Mouse (Mus musculus) gastrocnemius, postnatal 25 days (tissue): Measurements from ENCODE around the gene Trim9. TPM values are rescaled to one million over a fixed set of nuclear protein-coding genes. Genes with fewer than 3 reads are reported as not detected.

Experiments
- DNase-seq: peaks from one replicate; pipeline ENCODE4 v3.0.0; 2022
- total RNA-seq, 2 experiments: library from RNA; stranded (reverse); gene quantifications; 1 replicate in 1 of 2; 2 replicates in 1 of 2; pipeline ENCODE4 v1.2.3; 2021

The Trim9 gene
- total RNA-seq, 2 experiments from 2014 or later, result 0.10 to 0.11 TPM

DNA sequence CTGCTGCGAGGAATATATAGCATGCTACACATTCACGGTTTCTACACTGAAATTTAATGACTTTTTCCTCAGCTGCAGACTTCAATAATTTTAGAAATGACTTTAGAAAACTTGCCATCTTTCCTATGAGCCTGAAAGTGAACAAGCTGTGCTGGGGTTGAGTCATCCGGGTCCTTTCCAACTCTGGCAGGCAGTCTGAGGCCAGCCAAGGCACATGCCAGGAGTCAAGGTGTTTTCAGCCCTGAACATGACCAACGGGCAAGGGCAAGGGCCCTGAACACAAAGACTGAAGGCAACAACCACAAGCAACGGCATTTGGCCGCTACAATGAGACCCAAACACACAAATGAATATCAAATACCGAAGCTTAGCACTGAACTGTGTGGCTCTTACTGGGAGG lies 21.6 kb downstream of the Trim9 start:
- no peak for DNase-seq

DNA sequence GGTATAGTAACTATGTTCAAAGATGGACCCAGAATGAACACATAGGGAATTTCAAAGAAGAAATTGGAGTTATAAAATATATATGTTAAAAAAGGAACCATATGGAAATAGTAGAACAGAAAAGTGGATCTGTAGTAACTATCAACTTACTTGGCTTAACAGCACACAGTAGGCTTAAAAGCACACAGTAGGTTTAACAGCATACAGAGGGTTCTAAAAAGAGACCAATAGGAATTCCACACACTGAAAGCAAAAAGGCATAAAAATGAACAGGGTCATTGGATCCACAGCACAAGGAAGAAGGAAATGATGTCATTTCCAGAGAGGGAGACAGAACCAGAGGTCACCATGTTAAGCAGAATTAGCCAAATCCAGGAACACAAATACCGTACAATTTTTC lies 24.6 kb downstream of the Trim9 start:
- DNase-seq, result no peak

DNA sequence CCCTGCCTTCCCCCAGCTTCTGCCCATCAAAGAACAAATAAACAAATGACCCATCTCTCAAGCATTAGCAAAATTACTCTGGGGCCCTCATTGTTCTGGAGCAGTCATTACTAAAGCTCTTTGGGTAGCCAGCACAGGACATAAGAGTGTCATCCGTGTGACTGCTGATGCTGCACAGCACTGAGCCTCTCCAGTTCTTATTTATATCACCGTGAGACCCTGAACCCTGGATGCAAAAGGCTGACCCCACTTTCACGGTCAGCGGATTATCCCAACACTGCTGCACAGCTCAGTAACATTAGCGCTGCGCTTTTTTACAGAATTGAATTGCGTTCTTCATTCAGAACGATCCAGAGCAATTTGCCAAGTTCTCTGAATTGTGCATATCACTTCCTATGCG lies 31.3 kb downstream of the Trim9 start:
- no peak for DNase-seq

DNA sequence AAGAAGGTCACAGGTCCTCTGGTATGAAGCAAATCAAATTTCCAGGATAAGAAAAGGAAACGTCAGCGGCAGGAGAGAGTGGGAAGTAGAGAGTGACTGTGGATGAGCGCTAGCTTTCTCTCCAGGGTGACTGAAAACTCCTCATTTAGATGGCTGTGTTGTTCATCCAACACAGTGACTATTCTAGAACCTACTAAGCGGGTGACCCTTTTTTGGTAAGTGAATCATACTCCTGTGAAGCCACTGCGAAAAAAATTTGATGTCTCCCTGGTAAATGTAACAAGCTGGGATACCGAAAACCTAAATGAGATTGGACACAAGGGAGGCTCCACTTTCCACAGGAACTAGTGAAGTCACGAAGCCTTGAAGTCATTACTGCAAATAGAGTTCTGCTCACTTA lies 39.5 kb downstream of the Trim9 start:
- no peak for DNase-seq

DNA sequence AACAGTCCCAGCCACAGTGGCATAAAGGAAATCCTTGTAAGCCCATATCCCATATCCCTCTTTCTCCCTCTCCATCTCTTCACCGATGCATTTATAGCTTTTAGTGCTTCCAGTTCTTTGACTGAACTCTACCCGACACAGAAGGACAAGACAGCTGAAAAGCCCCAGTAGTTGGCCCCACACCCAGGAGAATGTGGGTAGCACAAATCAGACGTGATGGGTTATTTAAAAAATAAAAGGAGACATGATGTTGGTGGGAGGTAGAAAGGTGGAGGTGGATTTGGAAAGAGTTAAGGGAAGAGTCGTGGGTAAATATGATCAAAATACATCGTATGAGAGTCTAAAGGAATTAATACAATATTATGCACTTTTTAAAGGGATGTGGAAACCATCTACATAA lies 40.4 kb downstream of the Trim9 start:
- DNase-seq, result no peak

DNA sequence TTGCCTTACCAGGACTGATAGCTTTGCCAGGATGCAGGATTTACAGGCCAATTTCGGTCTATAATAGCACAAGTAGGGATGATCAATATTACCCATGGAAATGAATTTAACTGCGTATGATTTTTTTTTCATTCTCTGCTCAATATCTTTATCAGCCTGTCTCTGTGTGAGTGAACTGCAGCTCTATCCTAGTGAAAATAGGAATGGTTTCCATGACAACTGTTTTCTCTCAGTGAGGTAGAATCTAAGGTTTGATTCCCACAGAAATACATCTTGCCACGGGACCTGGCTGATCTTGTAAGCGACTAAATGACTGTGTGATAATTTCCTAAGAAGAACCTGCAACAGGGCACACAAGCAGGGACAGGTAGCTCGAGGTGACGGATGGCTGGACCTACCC lies 43.4 kb downstream of the Trim9 start:
- no peak for DNase-seq

DNA sequence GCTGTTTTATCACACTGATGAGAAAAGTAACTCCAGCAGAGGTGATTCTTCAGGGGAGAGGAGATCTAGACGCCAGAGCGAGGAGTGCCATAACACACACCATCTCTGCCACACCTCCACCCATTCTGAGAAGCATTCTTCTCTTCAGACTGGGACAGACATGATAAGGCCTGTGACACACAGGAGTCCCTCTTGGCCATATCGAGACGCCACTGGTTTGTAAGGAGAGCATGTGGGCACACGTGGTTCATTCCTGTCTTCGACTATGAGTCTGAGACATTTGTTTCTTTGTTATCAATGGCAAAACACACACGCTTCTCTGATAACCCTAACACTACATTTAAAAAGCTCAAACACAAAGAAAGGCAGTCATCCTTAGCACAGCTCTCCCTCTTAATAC lies 43.9 kb downstream of the Trim9 start:
- no peak for DNase-seq

DNA sequence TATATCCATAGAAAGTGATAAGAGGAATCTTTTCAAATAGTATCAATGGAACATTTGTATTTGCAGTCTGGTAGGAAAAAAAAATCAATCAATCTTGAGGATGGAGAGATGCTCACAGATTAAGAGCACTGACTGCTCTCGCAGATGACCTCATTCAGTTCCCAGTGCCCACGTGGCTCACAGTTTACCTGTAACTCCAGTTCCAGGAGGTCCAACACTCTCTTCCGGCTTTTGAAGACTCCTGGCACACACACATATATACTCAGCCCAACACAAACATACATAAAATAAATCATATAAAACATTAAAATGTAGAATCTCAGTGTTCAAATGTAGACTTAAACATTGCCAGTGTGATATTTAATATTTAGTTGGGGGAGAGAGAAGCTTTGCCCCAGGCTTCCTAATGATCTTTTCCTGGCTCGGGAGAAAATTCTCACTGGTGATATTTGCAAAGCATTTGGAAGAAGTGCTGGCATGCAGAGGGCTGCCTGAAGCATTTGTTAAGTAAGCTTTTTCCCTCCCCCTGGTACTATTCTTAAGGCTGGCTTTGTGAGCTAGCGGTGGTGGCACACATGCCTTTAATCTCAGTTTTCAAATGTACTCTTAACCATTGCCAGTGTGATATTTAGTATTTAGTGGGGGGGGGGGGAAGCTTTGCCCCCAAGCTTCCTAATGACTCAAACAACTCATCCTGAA lies 45.2 kb downstream of the Trim9 start:
- no peak for DNase-seq

DNA sequence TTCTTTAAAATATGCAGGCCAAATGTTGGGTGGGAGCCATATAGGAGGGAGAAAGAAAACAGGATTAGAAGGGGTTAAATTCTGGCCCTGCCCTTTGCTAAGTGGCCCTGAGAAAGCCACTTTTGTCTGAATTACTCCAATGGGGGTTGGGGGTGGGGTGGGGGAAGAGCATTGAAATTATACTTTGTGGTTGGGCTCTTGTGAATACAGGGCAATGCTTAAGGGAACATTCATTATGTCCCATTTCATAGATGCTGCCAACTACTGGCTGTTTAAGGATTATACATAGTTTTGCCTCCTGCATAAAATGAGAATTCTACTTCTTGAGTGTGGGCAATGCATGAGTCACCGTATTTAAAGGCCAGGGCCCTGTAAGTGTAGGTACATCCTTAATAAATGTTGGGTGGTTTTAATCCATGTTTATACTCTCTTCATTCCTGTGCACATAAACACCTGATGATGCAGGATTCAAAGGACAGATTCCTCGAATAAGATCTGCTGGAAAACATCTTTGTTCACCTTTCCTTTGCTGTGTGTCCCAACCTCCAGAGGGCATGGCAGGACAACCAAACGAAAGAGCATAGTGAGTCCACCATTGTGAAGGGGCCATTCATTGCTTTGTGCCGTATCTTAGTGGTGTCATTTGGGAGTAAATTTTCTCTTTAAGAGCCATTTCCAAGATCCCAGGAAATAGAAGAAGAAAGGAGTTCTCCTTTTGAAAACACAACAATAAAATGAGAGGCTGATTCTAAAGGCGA lies 53.3 kb downstream of the Trim9 start:
- no peak for DNase-seq

DNA sequence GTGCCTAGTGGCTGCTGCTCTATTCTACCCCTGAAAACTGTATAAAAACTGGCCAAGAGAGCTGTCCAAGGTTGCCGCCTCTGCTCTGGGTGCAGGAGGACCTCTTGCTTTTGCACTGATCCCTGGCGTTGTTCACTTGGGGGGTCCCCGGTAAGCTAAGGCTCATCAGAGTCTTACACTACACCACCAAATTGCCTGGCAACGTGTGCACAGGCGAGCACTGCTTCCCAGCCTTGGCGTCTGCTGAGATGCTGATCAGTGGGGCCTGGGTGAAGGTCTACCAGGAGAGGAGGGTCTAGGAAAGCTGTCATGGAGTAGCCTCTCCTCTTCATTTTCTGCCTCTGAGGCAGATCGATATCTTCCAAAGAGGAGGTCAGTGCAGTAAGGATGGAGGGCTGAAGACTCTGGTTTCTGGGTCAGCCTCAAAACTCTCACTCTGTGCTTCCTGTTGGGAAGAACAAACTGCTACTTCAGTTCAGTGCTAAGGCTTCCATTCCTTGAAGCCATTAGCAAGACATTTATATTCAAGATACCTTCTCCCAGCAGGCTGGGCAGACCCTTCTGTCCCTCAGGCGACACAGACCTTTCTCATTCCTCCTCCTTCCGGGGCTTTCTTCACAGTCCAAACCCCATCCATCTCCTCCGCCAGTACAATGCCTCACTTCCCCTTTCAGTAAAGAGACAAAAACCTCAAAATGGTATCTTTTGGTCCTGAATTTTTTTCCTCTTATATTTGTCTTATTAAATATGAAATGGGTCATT lies 54.1 kb downstream of the Trim9 start:
- DNase-seq, result no peak

DNA sequence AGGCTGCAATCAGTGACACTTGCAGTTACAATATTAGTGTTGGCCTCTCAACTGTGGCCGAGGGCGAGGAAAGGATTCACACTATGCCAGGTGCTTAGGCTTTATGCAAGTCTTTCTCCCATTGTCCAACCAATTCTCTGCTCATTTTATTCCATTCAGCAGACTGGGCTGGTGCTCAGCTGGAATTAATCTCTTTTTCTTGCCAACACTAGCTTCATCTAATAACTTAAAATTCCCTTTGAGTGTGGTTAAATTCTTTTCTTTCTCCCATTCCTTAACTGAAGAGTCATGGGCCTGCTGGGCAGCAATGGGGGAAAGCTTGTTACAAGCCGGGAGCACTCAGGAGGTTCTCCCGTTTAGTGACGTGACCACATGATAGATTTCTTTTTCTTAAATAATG lies 61.9 kb downstream of the Trim9 start:
- no peak for DNase-seq

DNA sequence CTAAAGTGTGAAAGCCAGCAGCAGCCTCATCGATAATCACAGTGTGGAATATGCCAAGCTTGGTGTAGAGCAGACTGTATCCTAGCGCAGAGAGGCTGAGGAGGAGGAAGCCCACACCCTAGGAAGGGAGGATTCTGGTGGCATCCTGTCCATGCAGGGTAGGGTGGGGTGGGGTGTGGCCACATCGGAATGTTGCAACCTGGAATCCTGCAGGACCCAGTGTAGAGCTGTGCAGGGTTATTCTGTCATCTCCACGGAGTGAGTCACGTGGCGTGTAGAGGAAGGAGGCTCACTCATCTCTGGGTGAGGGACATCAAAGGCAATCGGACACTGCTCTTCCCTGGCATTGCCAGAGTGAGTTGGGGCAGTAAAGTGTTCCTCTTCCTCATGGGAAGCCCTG lies 62.4 kb downstream of the Trim9 start:
- DNase-seq, result no peak

DNA sequence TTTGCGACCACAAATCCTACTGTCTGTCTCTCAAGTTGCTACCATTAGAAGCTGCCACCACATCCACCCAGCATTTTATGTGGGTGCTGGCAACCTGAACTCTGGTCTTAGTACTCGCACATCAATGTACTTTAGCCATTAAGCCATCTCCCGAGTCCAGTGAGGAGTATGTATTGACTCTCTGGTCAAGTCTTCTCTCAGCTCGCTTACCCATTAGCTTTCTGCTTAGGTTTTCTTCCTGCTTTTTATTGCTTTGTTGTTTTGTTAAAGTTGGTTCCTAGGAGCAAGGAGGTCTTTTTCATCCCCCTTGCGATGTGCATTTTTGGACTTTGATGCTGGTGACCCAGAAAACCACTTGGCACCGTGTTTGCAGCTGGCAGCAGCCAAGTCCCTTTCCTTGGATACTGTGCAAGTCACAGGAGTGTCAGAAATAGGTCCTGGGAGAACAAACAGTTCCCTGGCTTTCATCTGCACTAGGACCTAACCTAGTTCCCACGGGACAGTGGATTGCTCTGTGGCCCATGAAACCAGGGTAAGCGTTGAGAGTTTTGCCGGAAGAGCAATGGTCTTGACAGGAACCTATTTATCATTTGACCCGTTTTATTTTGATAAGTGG lies 64.2 kb downstream of the Trim9 start:
- no peak for DNase-seq

DNA sequence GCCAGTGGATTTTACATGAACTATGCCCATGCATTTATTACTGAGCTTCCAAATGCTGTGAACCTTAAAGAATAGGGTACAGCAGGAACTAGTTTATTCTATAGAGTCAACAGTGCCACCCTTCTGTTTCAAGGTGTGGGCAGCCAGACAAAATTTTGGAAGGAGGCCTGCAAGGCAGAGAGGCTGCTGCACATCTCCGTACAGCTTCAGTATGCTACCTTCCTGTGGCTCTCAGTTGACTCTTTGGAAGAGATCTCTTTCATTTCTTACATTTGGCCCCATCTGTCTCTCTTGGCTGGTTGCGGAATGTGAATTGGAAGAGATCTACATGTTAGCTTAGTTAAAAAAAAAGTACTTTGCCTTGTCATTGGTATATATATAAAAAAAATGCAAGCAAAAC lies 66.5 kb downstream of the Trim9 start:
- DNase-seq, result no peak

DNA sequence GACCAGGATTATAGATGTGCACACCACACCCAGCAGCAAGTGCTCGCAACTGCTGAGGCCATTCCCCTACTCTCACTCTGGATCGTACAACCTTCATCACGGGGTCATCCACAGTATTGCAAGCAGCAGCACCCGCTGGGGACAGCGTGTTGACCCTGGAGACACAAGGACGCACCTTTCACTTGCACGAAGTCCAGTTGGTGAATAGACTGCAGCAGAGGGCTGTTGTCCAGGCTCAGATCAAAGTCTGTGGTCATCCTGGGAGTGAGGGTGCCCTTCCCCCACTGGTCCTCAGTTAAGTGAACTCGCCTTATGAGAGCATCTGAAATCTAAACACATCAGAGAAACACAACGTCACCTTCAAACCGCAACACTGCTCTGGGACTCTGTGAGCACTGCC lies 67.0 kb downstream of the Trim9 start:
- DNase-seq, result no peak

DNA sequence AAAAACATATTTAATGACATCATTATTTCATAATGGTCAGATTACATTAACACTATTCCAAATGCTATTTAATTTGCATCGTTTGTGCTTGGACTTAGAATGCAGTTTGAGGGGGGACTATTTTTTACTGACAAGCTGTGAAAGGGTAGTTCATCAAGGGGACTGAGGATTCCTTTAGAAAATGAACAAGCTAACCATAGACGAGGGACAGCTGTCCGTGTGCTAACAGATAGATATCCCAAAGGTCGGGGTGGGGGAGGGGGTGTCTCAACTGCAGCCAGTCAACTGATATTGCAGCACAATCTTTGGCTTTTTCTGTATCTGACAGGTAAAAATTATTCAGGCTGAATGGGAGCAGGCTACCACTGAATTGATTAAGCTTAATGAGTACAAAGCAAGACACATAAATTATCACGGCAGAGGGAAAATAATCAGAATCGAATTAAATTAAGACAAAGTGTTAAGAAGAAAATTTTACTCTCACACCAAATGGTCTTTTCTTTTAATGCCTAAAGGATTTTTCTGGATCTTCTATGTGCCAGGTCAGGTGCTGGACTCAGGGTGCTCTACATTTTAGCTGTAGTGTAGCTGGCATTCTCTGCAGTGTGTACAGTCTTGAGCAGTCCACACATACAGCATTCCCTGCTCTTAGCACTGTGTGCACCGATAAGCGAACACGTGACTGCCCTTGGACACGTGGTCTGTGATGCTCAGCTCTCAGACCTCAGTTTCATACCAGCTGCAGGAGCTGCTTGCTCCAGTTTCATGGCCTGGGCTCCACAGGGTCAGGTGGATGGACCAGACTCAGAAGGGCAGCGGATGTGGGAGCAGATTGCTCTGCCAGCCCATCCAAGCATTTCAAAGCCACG lies 70.1 kb downstream of the Trim9 start:
- no peak for DNase-seq

DNA sequence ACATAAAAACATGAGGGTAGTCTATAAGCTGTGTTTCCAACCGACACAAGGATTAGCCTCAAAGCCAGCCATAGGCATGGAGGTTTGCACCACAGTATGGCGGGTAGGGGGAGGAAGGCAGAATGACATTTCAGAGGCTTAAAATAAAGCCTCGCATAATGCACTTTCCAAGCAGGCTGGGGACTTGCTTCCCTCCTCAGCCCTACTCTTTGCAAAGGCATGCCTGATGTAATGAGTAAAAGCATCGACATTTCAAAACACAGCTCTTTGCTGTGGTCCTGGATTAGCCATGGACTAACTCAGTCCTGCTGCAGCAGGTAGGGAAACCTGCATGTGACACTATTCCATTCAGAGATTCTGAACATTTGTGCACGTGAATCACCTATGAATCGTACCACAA lies 77.7 kb downstream of the Trim9 start:
- DNase-seq, result no peak

DNA sequence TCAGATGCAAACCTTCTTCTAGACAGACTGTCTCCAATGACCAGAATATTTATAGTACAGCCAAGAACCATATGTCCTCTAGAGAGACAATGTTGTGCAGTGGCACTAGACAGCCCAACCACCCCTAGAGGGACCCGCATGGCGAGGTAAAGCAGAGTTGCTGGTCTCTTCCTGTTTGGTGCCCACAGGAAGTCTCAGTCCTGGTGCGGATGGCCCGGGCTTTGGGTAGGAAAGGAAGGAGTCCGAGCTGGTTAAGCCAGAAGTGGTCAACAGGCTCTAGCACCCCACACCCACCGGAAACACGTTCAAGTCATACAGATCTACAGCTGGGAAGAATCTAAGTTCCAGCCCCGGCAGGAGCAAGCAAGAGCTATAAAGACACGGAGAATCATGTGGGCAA lies 80.1 kb downstream of the Trim9 start:
- no peak for DNase-seq

DNA sequence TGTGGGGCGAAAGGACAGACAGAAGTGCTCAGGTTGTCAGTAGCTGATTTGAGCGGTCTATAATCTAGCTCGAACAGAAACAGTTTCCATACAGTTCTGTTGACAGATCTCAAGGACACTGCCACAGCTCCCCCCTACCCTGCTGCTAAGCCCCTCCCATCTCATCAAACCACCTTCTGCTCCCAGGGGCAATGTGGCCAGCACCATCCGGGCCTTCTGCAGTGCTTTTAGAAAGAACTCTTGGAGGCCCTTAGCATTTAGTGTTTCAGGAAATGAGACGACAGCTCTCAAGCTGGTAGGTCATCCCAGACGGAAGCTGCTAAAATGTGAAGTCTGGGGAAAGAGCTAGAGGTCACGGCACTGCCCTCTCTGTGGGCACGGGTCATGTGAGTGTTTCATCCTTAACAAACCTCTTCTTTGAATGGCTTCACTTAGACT lies 80.9 kb downstream of the Trim9 start:
- DNase-seq, result no peak

DNA sequence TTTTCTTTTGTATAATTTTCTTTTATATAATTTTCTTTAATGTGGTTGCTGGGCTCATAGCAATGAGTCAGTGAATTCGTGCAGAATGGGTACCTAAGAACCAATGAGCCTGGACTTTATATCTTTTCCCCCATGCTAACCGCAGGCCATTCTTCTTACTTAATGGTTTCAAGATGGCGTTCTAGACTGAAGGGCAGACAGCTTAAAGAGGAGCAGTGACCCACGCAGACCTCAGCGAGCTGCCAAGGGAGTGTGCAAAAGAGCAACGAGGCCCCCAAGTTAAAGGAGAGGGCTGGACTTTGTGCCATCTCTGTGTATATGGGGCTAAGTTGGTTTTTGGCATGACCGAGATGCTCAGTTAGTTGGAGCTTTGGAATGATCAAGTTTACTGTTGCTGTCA lies 83.7 kb downstream of the Trim9 start:
- DNase-seq, result no peak

DNA sequence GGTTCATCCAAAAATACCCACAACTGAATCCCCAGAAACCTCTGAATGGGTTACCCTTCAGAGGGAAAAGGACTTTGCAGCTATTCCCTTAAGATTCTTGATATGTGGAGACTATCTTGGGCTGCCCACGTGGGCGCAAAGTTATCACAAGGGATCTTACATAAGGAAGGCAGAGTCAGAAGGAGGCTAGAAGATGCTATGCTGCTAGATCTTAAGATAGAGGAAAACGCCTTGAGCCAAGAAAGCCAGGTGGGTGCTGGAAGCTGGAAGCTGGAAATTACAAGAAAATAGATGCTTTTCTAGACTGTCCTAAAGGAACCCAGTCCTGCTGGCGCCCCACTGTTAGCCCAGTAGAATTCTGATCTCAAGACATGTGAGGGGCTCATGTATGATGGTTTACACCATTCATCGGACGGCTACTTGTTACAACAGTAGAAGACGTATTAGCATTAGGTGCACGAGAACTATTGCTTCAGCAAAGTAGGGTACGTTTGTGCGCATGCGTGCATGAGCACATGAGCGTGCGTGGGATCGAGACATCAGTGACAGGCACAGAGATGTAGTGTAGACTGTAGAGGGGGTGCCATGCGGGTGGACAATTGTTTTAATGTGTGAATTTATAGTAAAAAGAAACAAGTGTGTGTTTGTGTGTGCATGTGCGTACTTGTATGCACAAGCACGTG lies 85.0 kb downstream of the Trim9 start:
- DNase-seq, result no peak
